Mouse (Mus musculus): Measurements from ENCODE around the gene Mitf.

DNA sequence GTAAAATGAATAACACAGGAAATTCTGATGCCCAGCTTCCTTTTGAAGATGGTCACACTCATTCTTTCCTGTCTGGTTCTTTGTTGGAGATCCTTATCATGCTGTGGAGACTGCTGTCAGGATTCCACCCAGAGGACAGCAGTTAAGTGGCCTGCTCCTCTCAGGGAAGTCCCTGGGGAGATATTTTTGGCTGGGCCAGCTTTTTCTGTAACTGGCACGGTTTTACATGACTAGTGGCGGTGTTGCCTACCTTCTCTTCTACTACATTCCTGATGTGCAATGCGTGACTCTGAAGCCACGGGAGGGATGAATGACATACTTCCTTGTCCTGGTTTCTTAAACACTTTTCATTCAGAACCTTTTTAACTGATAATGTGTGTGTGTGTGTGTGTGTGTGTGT is 63.1 kb downstream of the Mitf start:
- no peak for TF ChIP-seq CTCF (IDR thresholded peaks at IDR 0.05; ENCODE audit: borderline replicate concordance, insufficient read depth, low read depth, low read length)
- TF ChIP-seq POLR2A (IDR thresholded peaks at IDR 0.05; ENCODE audit: borderline replicate concordance, insufficient read depth, low read length), result no peak

Measured in cerebellum, adult 2 months (tissue).